Mouse (Mus musculus): ENCODE measurements at regions not wholly inside any gene's neighbourhood (a gene's known extent, or its start where the extent isn't known, plus 50 kb on each side); places are given as distances from the start of the nearest gene placed in this dataset.
A peak's percentile ranks its signal among the peaks of the same experiment; 100 is the strongest.

DNA sequence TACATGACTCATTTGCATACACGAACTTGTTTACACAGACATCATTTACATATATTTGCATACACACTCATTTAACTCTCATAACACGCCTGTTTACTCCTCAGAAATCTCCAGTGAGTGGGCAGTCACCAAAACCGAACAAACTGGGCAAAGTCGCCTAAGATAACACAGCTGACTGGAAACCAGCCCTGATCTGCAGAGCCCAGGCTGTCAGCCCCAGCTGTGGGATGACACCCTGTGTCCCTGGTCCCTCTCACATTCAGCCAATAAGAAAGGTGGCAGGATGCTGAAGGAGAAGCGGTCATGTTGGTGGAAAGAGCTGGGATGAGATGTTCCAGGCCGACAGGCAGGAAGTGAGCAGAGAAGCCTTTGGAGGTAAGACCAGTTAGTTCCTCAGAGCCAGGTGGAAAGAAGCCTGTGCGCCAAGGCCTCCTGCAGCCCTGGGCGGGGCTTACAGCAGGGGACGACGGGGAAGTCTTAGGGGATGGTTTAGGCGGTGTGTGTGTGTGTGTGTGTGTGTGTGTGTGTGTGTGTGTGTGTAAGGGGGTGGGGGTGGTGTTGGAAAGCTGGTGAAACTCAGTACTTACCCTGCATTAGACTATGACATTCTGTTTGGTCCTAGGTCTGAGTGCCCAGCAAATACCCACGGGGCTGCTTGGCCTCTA lies 69.8 kb upstream of the Slc45a1 start:
- DNase-seq, result no peak

DNA sequence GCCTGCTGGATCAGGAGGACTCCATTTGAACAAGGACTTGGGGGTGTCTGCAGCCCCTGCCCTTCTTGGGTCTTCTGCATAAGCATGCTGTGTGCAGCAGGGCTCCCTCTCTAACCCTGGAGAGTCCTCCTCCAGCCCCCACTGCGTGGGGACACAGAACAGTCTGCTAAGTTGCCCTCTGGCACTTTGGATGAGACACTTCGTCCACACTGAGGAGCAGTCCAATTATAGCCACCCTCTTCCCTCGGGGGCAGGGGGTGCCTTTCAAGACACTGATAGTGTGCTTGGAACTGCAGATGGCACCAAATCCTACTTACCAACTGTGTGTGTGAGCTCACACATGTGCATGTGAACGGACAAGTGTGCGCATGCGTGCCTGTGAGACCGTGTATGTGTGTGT lies 65.9 kb upstream of the Slc45a1 start:
- no peak for DNase-seq

DNA sequence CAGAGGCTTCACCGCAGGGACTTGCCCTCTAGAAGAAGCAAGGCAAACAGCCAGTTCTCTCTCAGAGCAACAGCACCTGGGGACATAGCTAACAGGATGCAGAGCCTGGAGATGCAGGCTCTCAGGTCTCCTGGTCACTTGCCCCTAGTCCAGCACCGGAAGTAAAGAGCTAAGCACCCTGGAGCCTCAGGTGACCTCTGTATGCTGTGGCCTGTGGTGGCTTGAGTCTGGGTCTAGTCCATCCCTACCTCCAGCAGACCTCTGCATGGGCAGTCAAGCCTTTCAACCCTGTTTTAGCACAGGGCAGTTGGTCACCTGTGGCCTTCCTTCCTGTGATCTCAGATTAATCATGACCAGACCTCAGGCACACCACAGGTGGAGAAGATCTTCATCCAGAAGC lies 63.1 kb upstream of the Slc45a1 start:
- DNase-seq, result no peak

DNA sequence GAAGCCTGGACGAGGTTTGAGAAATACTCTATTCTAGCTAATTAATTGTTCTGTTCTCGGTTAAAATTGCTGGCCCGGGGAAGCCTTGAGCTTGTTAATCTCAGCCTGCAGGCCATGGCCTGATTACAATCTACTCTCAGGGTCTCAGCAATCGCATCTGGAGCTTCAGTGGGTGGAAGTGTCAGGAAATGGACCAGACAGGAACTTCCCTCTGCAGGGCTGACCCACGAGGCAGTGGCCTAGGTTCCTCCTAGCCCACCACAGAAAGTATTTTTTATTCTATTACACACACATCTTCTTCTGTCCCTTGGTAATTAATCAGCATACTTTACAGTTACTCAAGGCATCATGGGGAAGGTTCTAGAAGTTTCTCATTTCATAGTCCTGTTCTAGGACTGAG lies 61.3 kb upstream of the Slc45a1 start:
- no peak for DNase-seq

DNA sequence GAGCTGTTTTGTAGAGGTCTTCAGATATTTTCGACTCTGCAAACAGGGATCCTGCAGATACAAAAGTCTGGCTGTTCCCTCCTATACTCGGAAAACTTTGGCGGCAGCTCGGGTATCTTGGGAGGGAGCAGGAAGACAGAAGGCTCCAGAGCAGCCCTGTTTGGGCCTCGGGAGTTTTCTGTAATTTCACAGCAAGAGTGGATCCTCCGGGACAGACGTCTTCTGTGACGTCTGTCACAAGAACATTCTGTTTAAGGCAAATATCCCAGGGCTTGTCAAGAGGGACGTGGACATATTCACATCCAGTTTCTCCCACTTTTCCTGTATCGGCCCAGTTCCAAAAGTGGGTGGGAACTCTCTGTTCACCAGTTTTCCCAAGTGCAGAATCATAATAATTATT lies 60.9 kb upstream of the Slc45a1 start:
- DNase-seq, result no peak

DNA sequence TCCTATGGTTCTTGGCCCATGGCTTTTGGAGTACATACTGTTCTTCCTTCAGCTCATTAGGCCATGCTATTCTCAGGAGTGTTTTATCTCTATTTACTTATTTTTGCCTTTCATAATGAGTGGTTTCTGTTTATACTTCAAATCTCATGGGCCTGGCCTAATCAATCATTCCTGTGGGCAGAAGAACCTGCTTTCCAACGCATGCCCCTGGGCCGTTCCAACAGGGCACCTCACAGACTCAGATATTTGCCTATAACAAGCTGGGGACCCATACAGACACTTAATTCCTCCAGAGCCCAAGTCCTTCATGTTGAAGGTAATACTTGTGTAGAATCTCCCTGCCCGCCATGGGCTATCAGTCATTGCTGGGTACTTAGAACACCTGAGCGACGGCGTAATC lies 59.7 kb upstream of the Slc45a1 start:
- no peak for DNase-seq

DNA sequence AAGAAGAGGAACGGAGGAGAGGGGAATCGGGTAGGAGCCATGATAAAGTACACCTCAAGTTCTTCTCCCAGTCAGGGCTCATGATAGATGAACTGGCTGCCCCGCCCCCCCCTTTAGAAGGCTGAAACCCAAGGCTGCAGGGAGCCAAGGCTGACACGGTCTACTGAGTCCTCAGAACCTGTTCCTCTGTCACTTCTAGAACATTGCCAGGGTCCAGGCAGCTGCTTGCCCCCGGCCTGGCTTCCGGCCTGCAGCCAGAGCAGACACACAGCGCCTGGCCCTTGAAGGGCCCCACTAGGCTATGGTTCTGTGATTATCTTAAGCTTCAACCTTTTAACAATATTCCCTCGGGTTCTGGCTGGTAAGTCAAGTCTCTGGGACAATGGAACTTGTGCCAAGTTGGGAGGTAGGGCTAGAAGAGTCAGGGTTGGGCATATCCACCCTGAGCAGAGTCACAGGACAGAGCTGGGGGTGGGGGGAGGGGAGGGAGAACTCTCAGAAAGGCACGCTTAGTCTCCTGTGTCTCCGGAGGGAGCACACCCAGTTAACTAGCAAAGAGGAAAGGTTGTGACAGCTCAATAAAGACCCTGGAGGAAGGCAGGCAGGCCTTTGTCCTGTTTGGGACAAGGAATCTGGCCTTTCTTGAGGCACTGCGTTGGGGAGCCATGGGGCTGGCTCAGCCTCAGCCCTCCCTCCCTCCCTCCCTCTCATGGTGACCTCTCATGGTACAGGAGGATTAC lies 57.6 kb upstream of the Slc45a1 start:
- DNase-seq, result no peak

DNA sequence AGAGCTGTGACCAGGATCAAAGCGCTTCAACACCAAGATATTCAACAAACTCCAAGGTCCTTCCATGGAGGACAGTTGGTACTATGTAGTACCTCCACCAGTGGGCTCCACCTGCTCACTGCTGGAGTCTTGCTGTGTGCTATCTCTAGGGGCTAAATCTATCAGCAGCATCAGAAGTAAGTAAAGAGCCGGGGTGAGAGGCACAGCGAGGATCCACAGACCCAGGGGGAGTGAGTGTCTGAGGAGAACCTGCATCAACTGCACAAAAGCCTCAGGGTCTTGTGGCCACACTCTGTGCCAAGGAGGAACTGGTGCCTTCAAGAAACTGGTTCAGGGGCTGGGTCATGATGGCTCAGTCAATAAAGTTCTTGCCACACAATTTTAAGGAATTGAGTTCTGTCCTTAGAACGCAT lies 56.6 kb upstream of the Slc45a1 start:
- peak; percentile 18 for DNase-seq

DNA sequence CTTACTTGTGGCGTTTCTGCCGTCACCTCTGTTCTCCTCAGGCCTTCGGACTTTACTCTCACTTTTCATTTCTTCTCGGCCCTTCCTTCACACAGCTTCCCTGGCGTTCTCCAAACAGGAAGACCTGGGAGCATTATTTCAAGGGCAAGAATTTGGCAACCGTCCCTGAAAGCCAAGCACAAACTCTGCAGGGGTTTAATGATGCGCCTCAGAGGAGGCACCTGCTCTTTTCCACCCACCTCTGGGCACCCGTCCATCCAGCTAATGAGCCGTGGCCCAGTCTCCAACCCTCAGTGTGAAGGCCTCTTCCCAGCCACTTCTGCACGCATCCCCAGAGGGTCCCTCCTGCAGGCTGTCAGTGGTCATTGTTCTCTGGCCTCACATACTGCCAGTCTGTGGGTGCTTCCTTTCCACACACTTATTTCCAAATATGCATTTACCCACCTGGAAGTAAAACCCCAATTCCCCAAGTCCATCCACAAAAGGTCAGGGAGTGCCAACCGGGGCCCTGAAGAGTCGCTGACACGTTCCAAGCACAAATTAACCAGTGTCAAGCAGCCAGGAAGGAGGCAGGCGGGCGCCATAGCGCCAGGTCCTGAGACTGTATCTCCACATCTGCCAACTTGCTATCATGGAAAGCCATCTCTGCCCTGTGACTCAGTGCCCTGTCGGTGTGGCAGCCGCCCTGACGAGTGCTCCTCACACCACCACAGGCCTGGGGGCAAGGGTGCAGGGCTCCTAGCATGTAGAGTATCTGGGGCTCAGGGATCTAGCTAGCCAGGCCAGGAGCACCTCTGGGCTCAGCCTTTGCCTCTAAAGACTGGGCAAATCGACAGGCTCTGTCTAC lies 56.0 kb upstream of the Slc45a1 start:
- DNase-seq, result no peak

DNA sequence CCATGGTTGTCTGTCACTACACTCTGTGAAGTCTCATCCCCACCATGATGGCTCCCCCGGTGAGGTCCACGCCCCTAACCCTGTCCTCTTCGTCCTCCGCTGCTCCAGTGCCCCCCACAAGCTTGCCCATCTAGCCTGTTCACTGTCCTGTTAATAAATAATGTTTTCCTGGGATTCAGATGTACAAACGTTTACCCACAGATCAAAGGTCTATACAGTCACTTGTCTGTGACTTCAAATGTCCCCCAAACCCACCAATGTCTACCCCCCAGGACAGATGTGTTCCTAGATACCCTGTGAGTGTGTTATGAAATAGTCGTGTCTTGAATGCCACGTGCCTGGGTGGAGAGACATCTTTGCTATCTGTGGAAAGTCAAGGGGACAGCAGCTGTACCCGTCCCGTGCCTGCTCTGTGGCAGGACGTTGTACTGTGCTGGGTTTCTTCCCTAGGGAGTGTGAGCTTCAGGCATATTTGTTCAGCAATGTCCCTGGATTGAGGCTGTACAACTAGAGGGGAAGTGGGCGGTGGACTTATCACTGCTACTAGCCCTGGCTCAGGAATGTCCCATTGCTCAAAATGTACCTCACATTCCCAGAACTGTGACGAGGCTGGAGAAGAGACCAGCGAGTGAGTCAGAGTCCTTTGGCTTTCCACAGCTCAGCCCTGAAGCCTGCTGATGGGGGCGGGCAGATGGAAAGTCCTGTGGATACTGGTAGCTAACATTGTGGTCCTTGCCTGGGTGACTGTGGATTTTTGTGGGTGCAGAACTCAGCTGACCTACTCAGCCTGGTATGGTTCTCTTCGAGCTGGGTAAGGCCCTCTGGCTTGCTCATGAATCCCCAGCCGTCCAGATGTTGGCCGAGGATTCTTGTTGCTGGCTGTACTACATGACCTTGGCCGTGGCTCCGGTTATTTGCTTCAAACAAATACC lies 55.1 kb upstream of the Slc45a1 start:
- DNase-seq, result no peak

DNA sequence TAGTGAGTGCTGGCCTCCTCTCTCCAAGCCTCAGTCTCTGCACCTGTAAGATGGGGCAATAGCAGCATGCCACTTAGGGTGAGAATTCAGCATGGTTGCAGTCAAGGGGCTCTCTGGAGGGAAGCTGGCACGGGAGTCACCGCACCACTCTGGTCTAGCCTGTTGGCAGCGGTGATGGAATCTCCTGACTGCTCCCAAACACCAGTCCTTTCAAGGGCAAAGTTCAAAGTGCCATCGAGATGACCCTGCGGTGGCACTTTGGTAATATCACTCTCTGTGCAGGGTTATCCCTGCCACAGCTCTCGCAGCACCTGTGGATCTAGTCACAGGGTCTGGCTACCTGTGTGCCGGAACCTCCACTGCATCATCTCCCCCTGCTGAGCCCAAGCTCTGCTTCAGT lies 54.3 kb upstream of the Slc45a1 start:
- DNase-seq, result no peak

DNA sequence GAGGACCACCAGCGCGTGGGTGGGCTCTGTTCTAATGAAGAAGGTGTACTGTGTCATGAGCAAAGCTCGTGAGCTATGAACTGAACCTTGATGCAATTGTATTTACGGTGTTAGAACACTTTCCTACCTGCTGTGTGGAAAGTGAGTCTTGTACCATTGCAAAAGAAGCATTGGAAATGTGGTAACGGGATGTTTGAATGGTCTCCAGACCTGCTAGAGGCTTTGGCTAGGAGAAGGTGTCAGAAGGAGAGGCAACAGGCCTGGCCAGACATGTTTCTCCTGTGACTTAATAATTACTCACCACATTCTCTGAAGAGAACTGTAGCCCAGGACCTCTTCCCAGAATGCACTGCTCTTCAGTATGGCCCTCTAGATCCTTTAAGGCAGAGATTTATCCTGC lies 51.3 kb upstream of the Slc45a1 start:
- DNase-seq, result no peak

Data from thymus, postnatal 36 days (tissue).